20 mouse cellular contexts compared by ENCODE assay signal in genomic region chr17:4984691-4985090, GRCm38 (mm10). TPM values are rescaled to one million over a fixed set of nuclear protein-coding genes. Genes with fewer than 3 reads are reported as not detected.
DNase-seq lines count a peak whose midpoint lies in the region; ATAC-seq lines count a peak whose summit lies in the region.
"Had no signal": no experiment of that assay in that cellular context is flagged by ENCODE, and none has a peak within 500 bp of the region (broad histone marks: within the 10 kb centered on the region; RNA-seq: fewer than 3 reads in every experiment).

No protein-coding gene starts in this region.

- DNase-seq in 416B (ENCODE audit: low read depth) (peak; percentile 46), ES-CJ7 (ENCODE audit: low read depth, low spot score) (peak; percentile 67), ZHBTc4 (ENCODE audit: low read depth, low spot score) (peak; percentile 75)
- DNase-seq in gastrocnemius, adult 8-10 months (ENCODE audit: low spot score in 2 of 2) = no peak
- no peak for DNase-seq in gastrocnemius, postnatal 4 days (ENCODE audit: low spot score in 2 of 2)
- DNase-seq: adrenal gland, adult 2 months; adrenal gland, postnatal 10 days; adrenal gland, postnatal 25 days; B cell, adult 2 months; cerebellum, adult 11 months; cerebellum, adult 18-20 months; cerebellum, adult 8-10 months; cerebellum, adult 9-11 months; cerebellum, postnatal 14 days; cerebellum, postnatal 36 days; embryo, embryonic 11 days had no signal

- ATAC-seq in megakaryocyte-erythroid progenitor cell, adult 5-6 weeks (replicated peaks; ENCODE audit: low FRiP score, low TSS enrichment, poor library complexity, severe bottlenecking) = no peak
- ATAC-seq: CD4-positive, CD25-positive, alpha-beta regulatory T cell, adult 4 months; forebrain, embryonic 14.5 days; forebrain, embryonic 16.5 days had no signal

RNA-seq across cellular contexts. Expression of gene Arid1b, which starts 9.4 kb away (rescaled TPM):
- 10 to 100 TPM; 30.8 to 35.6 (median 33.9) TPM for total RNA-seq in gastrocnemius, adult 8-10 months (2022)
- 28.8 and 29.2 TPM in 2 replicates for total RNA-seq in megakaryocyte-erythroid progenitor cell, adult 5-6 weeks (2014; fragmentation: Nextera tagmentation)
- total RNA-seq in megakaryocyte-erythroid progenitor cell, adult 5-6 weeks (2017) = 9.2 and 17.7 TPM in 2 replicates
- total RNA-seq in gastrocnemius, postnatal 4 days (2021) = 10 to 100 TPM; 52.9 to 53.0 TPM

Comparison
In these comparisons a context has a peak if more than half of its experiments do, and no peak if none do; other contexts are left out.
1. DNase-seq: peak in 416B (single experiment), ES-CJ7 (single experiment) and ZHBTc4 (single experiment); none in gastrocnemius, adult 8-10 months (0 of 2) and gastrocnemius, postnatal 4 days (0 of 2).